Mouse (Mus musculus): ENCODE measurements at regions not wholly inside any gene's neighbourhood (a gene's known extent, or its start where the extent isn't known, plus 50 kb on each side); places are given as distances from the start of the nearest gene placed in this dataset.

DNA sequence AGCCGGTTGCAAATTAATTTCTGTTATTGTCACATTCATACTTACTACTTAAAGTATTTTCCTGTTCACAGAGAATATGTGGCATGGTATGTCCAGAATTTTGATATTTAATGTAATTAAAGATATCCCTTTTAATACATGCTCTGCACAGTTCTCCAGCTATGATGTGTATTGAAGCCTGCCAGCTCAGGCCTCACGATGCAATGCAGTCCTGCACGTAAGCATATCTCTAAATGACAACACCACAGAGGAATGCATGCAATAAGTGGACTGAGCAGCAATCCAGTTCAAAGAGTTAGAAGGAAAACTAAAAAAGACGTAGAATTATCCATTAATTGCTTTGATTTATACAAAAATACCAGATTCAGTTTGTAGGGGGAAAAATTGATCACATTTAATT, 373.4 kb downstream of the Ptprc start:
- H3K27me3 ChIP-seq (ENCODE audit: control insufficient read depth, insufficient read depth, low read length): no peaks in the 10 kb centered on the region
- H3K4me1 ChIP-seq (replicated peaks; ENCODE audit: control insufficient read depth, insufficient read depth, low read length): peaks cover 15% of the 10 kb centered on the region
- no peaks in the 10 kb centered on the region for H3K36me3 ChIP-seq (ENCODE audit: control insufficient read depth, insufficient read depth, low read length)
- WGBS: 85% methylated on average over 4 of the region's 4 CpGs
- H3K4me3 ChIP-seq (ENCODE audit: control insufficient read depth, insufficient read depth, low read length): no peak overlapping the region
- no peak overlapping the region for H3K27ac ChIP-seq (ENCODE audit: control insufficient read depth, insufficient read depth, low read length)
- no peak for TF ChIP-seq CTCF (IDR thresholded peaks at IDR 0.05; ENCODE audit: borderline replicate concordance, control insufficient read depth, extremely low read depth, insufficient read depth, low read length, poor library complexity)
- no peak for DNase-seq

DNA sequence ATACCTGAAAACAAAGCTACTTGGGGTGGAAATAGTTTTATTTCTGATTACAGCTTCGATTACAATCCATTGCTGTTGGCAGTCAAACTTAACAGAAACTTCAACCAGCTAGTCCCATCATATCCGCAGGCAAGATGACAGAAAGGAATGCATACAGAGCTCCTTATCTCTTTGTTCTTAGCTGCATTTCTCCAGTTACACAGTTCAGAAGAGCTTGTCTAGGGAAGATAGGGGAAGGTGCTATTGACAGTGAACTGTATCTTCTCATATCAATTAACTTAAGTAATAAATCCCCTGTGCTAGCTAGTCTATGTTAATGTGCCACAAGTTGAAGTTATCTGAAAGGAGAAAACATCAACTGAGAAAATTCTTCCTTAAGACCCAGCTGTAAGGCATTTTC, 374.8 kb downstream of the Ptprc start:
- H3K4me3 ChIP-seq (ENCODE audit: control insufficient read depth, insufficient read depth, low read length): no peak overlapping the region
- no peak for DNase-seq
- TF ChIP-seq POLR2A (IDR thresholded peaks at IDR 0.05; ENCODE audit: control insufficient read depth, extremely low read depth, insufficient read depth, low read length, poor library complexity): no peak
- no peak for TF ChIP-seq CTCF (IDR thresholded peaks at IDR 0.05; ENCODE audit: borderline replicate concordance, control insufficient read depth, extremely low read depth, insufficient read depth, low read length, poor library complexity)
- H3K27me3 ChIP-seq (ENCODE audit: control insufficient read depth, insufficient read depth, low read length): no peaks in the 10 kb centered on the region
- H3K27ac ChIP-seq (ENCODE audit: control insufficient read depth, insufficient read depth, low read length): no peak overlapping the region
- H3K36me3 ChIP-seq (ENCODE audit: control insufficient read depth, insufficient read depth, low read length): no peaks in the 10 kb centered on the region
- WGBS: 91% methylated on average over 2 of the region's 2 CpGs
- peaks cover 13% of the 10 kb centered on the region for H3K4me1 ChIP-seq (replicated peaks; ENCODE audit: control insufficient read depth, insufficient read depth, low read length)

DNA sequence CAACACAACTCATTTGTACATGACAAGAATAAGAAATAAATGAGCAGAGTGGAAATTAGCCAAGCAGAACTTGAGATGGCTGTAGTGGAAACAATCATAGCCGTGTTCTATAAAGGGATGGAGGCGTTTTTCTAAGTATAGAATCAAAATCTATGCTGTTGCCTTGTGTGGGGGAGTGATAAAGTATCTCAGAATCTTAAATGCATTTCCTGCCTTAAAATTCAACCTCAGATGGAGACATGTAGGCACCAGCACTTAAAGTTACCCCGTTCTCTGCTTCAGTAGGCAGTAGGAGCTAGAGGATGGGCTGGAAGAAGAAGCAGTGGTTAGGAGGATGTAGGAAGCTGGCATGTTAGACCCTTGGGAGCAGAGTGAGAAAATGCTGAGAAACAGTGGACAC, 386.7 kb downstream of the Ptprc start:
- H3K4me3 ChIP-seq (ENCODE audit: control insufficient read depth, insufficient read depth, low read length): no peak overlapping the region
- no peak for DNase-seq
- no peaks in the 10 kb centered on the region for H3K27me3 ChIP-seq (ENCODE audit: control insufficient read depth, insufficient read depth, low read length)
- H3K4me1 ChIP-seq (replicated peaks; ENCODE audit: control insufficient read depth, insufficient read depth, low read length): peaks cover 4% of the 10 kb centered on the region
- 55% methylated on average over 3 of the region's 3 CpGs for WGBS
- no peak overlapping the region for H3K27ac ChIP-seq (ENCODE audit: control insufficient read depth, insufficient read depth, low read length)
- no peak for TF ChIP-seq CTCF (IDR thresholded peaks at IDR 0.05; ENCODE audit: borderline replicate concordance, control insufficient read depth, extremely low read depth, insufficient read depth, low read length, poor library complexity)
- no peak for TF ChIP-seq POLR2A (IDR thresholded peaks at IDR 0.05; ENCODE audit: control insufficient read depth, extremely low read depth, insufficient read depth, low read length, poor library complexity)
- no peaks in the 10 kb centered on the region for H3K36me3 ChIP-seq (ENCODE audit: control insufficient read depth, insufficient read depth, low read length)

DNA sequence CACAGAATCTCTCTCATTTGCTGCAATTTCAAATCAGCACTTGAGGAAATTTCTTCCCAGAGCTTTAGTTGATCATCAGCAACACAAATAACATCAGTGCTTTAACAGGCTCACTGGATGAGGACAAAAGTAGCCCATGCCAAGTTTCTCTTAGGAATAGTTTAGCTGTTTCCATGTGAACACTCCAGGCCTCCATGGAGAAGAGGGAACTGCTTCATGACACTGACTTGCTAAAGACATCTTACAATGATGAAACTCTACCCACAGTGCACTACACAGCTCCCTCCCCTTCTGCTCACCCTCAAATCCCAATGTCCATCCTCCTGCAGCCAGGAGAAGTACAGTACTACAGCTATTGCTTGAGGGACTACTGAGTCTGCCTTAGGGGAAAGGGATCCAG, 388.9 kb downstream of the Ptprc start:
- no peak for TF ChIP-seq POLR2A (IDR thresholded peaks at IDR 0.05; ENCODE audit: control insufficient read depth, extremely low read depth, insufficient read depth, low read length, poor library complexity)
- TF ChIP-seq CTCF (IDR thresholded peaks at IDR 0.05; ENCODE audit: borderline replicate concordance, control insufficient read depth, extremely low read depth, insufficient read depth, low read length, poor library complexity): no peak
- H3K27me3 ChIP-seq (ENCODE audit: control insufficient read depth, insufficient read depth, low read length): no peaks in the 10 kb centered on the region
- H3K4me1 ChIP-seq (replicated peaks; ENCODE audit: control insufficient read depth, insufficient read depth, low read length): peaks cover 6% of the 10 kb centered on the region
- no peak overlapping the region for H3K4me3 ChIP-seq (ENCODE audit: control insufficient read depth, insufficient read depth, low read length)
- DNase-seq: no peak
- H3K27ac ChIP-seq (ENCODE audit: control insufficient read depth, insufficient read depth, low read length): no peak overlapping the region
- no peaks in the 10 kb centered on the region for H3K36me3 ChIP-seq (ENCODE audit: control insufficient read depth, insufficient read depth, low read length)

DNA sequence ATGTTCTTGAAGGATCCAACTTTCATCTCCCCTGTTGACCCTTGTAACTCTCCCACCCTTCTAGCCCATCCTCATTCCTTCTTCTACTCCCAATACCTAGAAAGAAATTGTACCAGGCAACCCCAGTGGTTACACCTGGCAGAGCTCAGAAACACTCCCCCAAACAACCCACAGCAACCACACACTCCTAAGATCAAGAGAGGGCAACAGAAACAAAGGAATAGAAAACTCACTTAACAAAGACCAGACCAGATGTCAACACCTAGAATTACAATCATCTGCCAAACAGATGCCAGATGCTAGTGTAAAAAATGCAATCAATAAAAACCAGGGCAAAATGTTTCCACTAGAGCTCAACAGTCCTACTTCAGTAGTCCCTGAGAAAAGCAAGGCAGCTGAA, 400.9 kb downstream of the Ptprc start:
- Histone ChIP-seq H3K4me1 (replicated peaks; ENCODE audit: control insufficient read depth, insufficient read depth, low read length) (no peaks in the 10 kb centered on the region), H3K36me3 (ENCODE audit: control insufficient read depth, insufficient read depth, low read length) (peaks cover 7% of the 10 kb centered on the region), H3K4me3 (ENCODE audit: control insufficient read depth, insufficient read depth, low read length) (no peak overlapping the region), H3K27ac (ENCODE audit: control insufficient read depth, insufficient read depth, low read length) (peak overlapping the region; percentile 60; the same call in 1 of the 2 replicates), H3K27me3 (ENCODE audit: control insufficient read depth, insufficient read depth, low read length) (no peaks in the 10 kb centered on the region)
- DNase-seq: peak; percentile 77
- no peak for TF ChIP-seq CTCF (IDR thresholded peaks at IDR 0.05; ENCODE audit: borderline replicate concordance, control insufficient read depth, extremely low read depth, insufficient read depth, low read length, poor library complexity)
- TF ChIP-seq POLR2A (IDR thresholded peaks at IDR 0.05; ENCODE audit: control insufficient read depth, extremely low read depth, insufficient read depth, low read length, poor library complexity): no peak

DNA sequence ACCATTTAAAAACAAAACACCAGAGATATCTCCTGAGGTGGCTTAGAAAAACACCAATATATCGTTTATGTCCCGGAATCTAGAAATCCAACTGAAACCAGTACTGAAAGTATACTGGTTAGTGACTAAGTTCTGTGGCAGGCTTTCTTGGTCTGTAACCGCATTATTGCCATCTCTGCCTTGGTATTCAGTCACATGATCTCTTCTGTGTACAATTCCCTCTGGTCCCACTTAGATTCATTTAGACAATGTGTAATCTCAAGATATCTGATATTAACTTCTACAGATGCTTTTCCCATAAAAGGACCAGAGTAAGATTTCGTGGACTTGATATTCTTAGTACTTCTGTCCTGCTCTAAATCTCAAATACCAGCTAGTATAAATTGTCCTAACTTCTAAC, 414.7 kb downstream of the Ptprc start:
- WGBS: 94% methylated on average over 4 of the region's 4 CpGs
- peaks cover 8% of the 10 kb centered on the region for H3K4me1 ChIP-seq (replicated peaks; ENCODE audit: control insufficient read depth, insufficient read depth, low read length)
- H3K27me3 ChIP-seq (ENCODE audit: control insufficient read depth, insufficient read depth, low read length): no peaks in the 10 kb centered on the region
- no peak overlapping the region for H3K27ac ChIP-seq (ENCODE audit: control insufficient read depth, insufficient read depth, low read length)
- TF ChIP-seq CTCF (IDR thresholded peaks at IDR 0.05; ENCODE audit: borderline replicate concordance, control insufficient read depth, extremely low read depth, insufficient read depth, low read length, poor library complexity): no peak
- no peak for TF ChIP-seq POLR2A (IDR thresholded peaks at IDR 0.05; ENCODE audit: control insufficient read depth, extremely low read depth, insufficient read depth, low read length, poor library complexity)
- no peaks in the 10 kb centered on the region for H3K36me3 ChIP-seq (ENCODE audit: control insufficient read depth, insufficient read depth, low read length)
- DNase-seq: no peak
- no peak overlapping the region for H3K4me3 ChIP-seq (ENCODE audit: control insufficient read depth, insufficient read depth, low read length)

DNA sequence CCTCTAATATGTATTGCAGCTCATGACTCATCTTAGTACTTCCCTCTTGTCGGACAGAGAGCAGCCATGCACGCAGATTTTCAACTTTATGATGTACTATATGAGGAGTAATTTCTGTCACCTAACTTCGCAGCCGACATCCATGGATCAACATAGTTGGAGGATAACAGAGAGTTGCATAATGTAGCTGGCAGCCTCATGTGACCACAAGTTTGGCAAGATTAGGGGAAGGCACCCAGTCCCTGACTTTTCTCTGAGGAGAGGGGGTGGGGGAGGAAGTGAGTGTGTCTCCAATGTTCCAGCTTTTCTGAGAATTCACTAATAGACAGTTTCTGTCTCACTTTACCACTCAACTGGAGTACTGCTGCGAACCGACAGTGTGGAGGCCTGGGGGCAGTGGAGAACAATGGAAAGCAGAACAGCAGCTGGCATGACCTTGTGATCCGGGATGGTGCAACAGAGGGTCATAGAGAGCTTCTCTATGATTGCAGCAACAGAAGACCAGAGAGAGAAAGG, 424.0 kb downstream of the Ptprc start:
- no peak for DNase-seq
- Histone ChIP-seq H3K36me3 (ENCODE audit: control insufficient read depth, insufficient read depth, low read length) (no peaks in the 10 kb centered on the region), H3K27me3 (ENCODE audit: control insufficient read depth, insufficient read depth, low read length) (no peaks in the 10 kb centered on the region), H3K4me1 (replicated peaks; ENCODE audit: control insufficient read depth, insufficient read depth, low read length) (0 out of 2 replicates have a peak, but pooled peaks cover 4% of the 10 kb centered on the region), H3K4me3 (ENCODE audit: control insufficient read depth, insufficient read depth, low read length) (no peak overlapping the region), H3K27ac (ENCODE audit: control insufficient read depth, insufficient read depth, low read length) (no peak overlapping the region)
- 70% methylated on average over 7 of the region's 7 CpGs for WGBS
- TF ChIP-seq POLR2A (IDR thresholded peaks at IDR 0.05; ENCODE audit: control insufficient read depth, extremely low read depth, insufficient read depth, low read length, poor library complexity): no peak
- no peak for TF ChIP-seq CTCF (IDR thresholded peaks at IDR 0.05; ENCODE audit: borderline replicate concordance, control insufficient read depth, extremely low read depth, insufficient read depth, low read length, poor library complexity)

Data from thymus, adult 2 months (tissue).